Mouse (Mus musculus): ENCODE data around the gene Rtf1.

- TF ChIP-seq POLR2A (IDR thresholded peaks at IDR 0.05; ENCODE audit: borderline replicate concordance, extremely low read depth, low read depth, low read length) (no peak), CTCF (IDR thresholded peaks at IDR 0.05; ENCODE audit: insufficient read depth, low read length) (no peak)
These were observed 72.7 kb downstream of the Rtf1 start for GRCm38 (mm10) chr2:119747554-119747953.

Measured in lung, adult 2 months (tissue).